Mouse (Mus musculus) heart, postnatal 0 days (tissue): ENCODE data around the gene Shkbp1. TPM values are rescaled to one million over a fixed set of nuclear protein-coding genes. Genes with fewer than 3 reads are reported as not detected.

Source experiments
- ATAC-seq: fragments of 200-750 bp; cut with Nextera tagmentation; 2 replicates; pipeline ENCODE4 v1.8.0; 2017; ENCODE audit warnings: low read depth, moderate number of reproducible peaks, moderate library complexity; ENCODE audit not compliant: insufficient read depth
- DNase-seq: peaks from one replicate; pipeline ENCODE4 v3.0.0-alpha.2; 2016; ENCODE audit warnings: low spot score
- H3K27ac ChIP-seq: fragments of 300-500 bp; sonication (generic); 2 replicates; pipeline ENCODE4 v1.5.1; 2014; ENCODE audit warnings: low read depth, mild to moderate bottlenecking
- H3K27me3 ChIP-seq: fragments of 300-500 bp; sonication (generic); 2 replicates; pipeline ENCODE4 v1.6.1; 2014; ENCODE audit warnings: low read length, mixed read lengths; ENCODE audit not compliant: control insufficient read depth, insufficient read depth
- H3K36me3 ChIP-seq: fragments of 300-500 bp; sonication (generic); replicated peaks from 2 replicates; pipeline ENCODE4 v1.6.1; 2014; ENCODE audit warnings: low read length, mixed read lengths; ENCODE audit not compliant: control insufficient read depth, insufficient read depth
- H3K4me1 ChIP-seq: fragments of 300-500 bp; sonication (generic); 2 replicates; pipeline ENCODE4 v1.6.1; 2014; ENCODE audit warnings: antibody characterized with exemption; ENCODE audit not compliant: control insufficient read depth, insufficient read depth
- H3K4me2 ChIP-seq: fragments of 300-500 bp; sonication (generic); 2 replicates; pipeline ENCODE4 v1.6.1; 2014; ENCODE audit warnings: low read depth, mild to moderate bottlenecking, low read length, moderate library complexity
- H3K4me3 ChIP-seq: fragments of 300-500 bp; sonication (generic); 2 replicates; pipeline ENCODE4 v1.5.1; 2014; ENCODE audit warnings: low read depth, low read length
- H3K9ac ChIP-seq: fragments of 300-500 bp; sonication (generic); replicated peaks from 2 replicates; pipeline ENCODE4 v1.6.1; 2014; ENCODE audit warnings: low read depth, low read length, mixed read lengths
- H3K9me3 ChIP-seq: fragments of 300-500 bp; sonication (generic); replicated peaks from 2 replicates; pipeline ENCODE4 v1.6.1; 2016; ENCODE audit warnings: low read length; ENCODE audit not compliant: control insufficient read depth
- CTCF ChIP-seq: IDR thresholded peaks from 2 replicates; pipeline ENCODE4 v1.5.1; 2016; ENCODE audit warnings: antibody characterized with exemption, control low read depth, low read depth
- EP300 ChIP-seq: IDR thresholded peaks from 2 replicates; pipeline ENCODE4 v1.6.1; 2016; ENCODE audit warnings: antibody characterized with exemption, low read depth
- WGBS: fragments of 180-500 bp; shearing (Covaris S2); extraction: QIAGEN DNeasy Blood & Tissue Kit; methylation state at CpG from one replicate; pipeline ENCODE4 v1.1.7; 2014; 5-methylcytosine and 5-hydroxymethylcytosine counted together
- polyA plus RNA-seq: library from polyadenylated mRNA; unstranded; fragments of >200 nt; fragmentation: Nextera tagmentation; extraction: Ambion mirVana; gene quantifications from 2 replicates; pipeline ENCODE4 v1.2.1, GENCODE M21; 2015
- total RNA-seq: library from RNA; depleted of rRNA; stranded (reverse); fragments of >200 nt; gene quantifications from 2 replicates; pipeline ENCODE4 v1.2.3, GENCODE M21; 2014; ENCODE audit warnings: low replicate concordance

Gene Shkbp1
- total and polyA plus RNA-seq, 2 experiments from 2014 or later = 16.7 to 18.3 TPM

GRCm38 (mm10) chr7:27335928-27336823, 19.6 kb downstream of the Shkbp1 start:
- Histone ChIP-seq H3K27ac (no peak overlapping the region; the same call in 1 of the 2 replicates), H3K36me3 (no peaks in the 10 kb centered on the region), H3K4me1 (peaks cover under 1% of the 10 kb centered on the region; the same call in 1 of the 2 replicates), H3K4me3 (peak overlapping the region; percentile 35), H3K9me3 (no peaks in the 10 kb centered on the region), H3K27me3 (peaks cover 90% of the 10 kb centered on the region), H3K4me2 (peak overlapping the region; percentile 55), H3K9ac (0 out of 2 replicates have a peak overlapping the region, but pooled peaks have one; percentile 29)
- DNase-seq (peak; percentile 86), ATAC-seq (peak; percentile 69)
- WGBS = under 1% methylated on average over 47 of the region's 47 CpGs
- peak; percentile 97 for TF ChIP-seq CTCF
- no peak for TF ChIP-seq EP300

DNA sequence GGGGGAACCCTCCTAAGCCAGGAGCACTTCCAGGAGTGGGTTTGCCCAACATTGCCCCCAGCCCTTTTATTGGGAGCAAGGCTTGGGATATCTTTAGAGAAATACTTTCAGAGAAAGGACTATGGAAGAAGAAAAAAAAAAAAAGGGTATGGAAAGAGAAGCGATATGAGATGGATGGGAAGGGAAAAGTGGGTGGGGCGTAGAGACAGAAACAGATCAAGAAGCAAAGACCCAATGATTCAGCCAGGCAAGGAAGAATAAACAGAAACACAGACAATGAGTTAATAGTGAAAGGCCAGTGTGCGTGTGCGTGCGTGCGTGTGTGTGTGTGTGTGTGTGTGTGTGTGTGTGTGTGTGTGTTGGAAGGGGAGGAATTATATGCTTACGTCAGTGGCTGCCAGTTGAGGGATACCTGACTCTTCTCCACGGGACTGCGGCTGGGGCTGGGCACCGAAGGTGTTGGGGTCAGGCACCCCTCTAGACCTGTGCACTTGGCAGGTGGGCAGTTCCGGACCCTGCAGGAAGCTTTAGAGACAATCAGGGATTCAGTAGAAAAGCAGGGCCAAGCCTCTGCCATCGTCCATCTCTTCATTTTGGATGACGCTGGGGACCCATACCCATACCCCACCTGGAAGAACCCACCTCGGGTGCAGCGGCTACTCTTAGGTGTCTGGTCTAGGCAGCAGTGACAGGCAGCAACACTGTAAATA, 20.7 kb downstream of the Shkbp1 start:
- Histone ChIP-seq H3K9me3 (no peaks in the 10 kb centered on the region), H3K4me2 (peak overlapping the region; percentile 76; the same call in 1 of the 2 replicates), H3K27me3 (peaks cover 93% of the 10 kb centered on the region), H3K4me3 (0 out of 2 replicates have a peak overlapping the region, but pooled peaks have one; percentile 67), H3K36me3 (no peaks in the 10 kb centered on the region), H3K9ac (no peak overlapping the region), H3K4me1 (peaks cover 6% of the 10 kb centered on the region), H3K27ac (peak overlapping the region; percentile 84)
- DNase-seq (no peak), ATAC-seq (no peak)
- 49% methylated on average over 15 of the region's 15 CpGs for WGBS
- TF ChIP-seq EP300 (no peak), CTCF (no peak)

DNA sequence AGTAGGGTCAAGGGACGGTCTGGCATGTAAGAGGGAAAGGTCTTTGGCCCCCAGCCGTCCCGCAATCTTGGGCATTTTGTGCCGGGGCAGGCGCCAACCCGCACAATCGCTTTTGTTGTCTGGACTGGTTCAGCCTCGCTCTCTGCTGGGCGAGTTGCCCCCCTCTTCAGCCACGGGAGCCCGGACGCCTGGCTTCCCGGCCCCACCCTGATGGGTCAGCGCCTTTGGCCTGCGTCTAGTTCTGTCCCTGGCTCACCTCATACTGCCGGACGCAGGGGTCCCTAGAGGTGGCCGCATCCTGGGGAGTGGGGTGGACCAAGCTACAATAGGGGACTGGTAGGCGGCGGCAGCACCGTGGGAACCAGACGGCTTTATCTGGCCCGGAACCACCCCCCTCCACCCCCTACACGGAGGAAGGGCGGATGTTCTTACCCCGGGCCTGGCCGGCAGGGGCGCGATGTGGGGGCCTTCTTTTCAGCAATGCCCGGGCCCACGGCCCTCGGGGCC, 21.4 kb downstream of the Shkbp1 start:
- peaks cover 93% of the 10 kb centered on the region for H3K27me3 ChIP-seq
- TF ChIP-seq EP300 (peak; percentile 54; the same call in 1 of the 2 replicates), CTCF (peak; percentile 25; the same call in 1 of the 2 replicates)
- H3K27ac ChIP-seq = peak overlapping the region; percentile 84
- H3K4me1 ChIP-seq = peaks cover 13% of the 10 kb centered on the region
- H3K4me3 ChIP-seq = peak overlapping the region; percentile 67
- no peaks in the 10 kb centered on the region for H3K9me3 ChIP-seq
- no peak overlapping the region for H3K9ac ChIP-seq
- H3K4me2 ChIP-seq = peak overlapping the region; percentile 76
- WGBS = 1% methylated on average over 32 of the region's 32 CpGs
- ATAC-seq (peak; percentile 15), DNase-seq (peak; percentile 44)
- no peaks in the 10 kb centered on the region for H3K36me3 ChIP-seq

- Histone ChIP-seq H3K9me3 (no peaks in the 10 kb centered on the region), H3K4me2 (peak overlapping the region; percentile 76), H3K9ac (peak overlapping the region; percentile 78), H3K4me3 (peak overlapping the region; percentile 67), H3K27ac (peak overlapping the region; percentile 84), H3K36me3 (no peaks in the 10 kb centered on the region), H3K4me1 (peaks cover 16% of the 10 kb centered on the region), H3K27me3 (peaks cover 92% of the 10 kb centered on the region)
- DNase-seq (no peak), ATAC-seq (no peak)
- no peak for TF ChIP-seq CTCF
- no peak for TF ChIP-seq EP300
- WGBS = 2% methylated on average over 44 of the region's 77 CpGs
Measured at GRCm38 (mm10) chr7:27333316-27333941, 22.4 kb downstream of the Shkbp1 start.
